Mouse (Mus musculus) skeletal muscle tissue, adult 2 months (tissue): ENCODE results near the gene Tex35.
A peak's percentile ranks its signal among the peaks of the same experiment; 100 is the strongest.

Experiments
- DNase-seq: peaks from one replicate; pipeline ENCODE4 v3.0.0-alpha.2; 2012; ENCODE audit warnings: low read depth, low spot score

Gene Tex35

GRCm38 (mm10) chr1:157108580-157108979 is at the start of gene Tex35:
Tex35 (minus strand) TSS chr1:157108680.
- no peak for DNase-seq

- no peak for DNase-seq
These were observed 45.3 kb upstream of the Tex35 start for GRCm38 (mm10) chr1:157153781-157154180.

GRCm38 (mm10) chr1:157150107-157150506 is 41.6 kb upstream of the Tex35 start:
- DNase-seq: no peak

GRCm38 (mm10) chr1:157144621-157145020 is 36.1 kb upstream of the Tex35 start:
- DNase-seq: no peak

- no peak for DNase-seq
These were observed 34.9 kb upstream of the Tex35 start for GRCm38 (mm10) chr1:157143326-157143932.

- DNase-seq: no peak
These were observed 32.5 kb upstream of the Tex35 start for GRCm38 (mm10) chr1:157141014-157141413.

GRCm38 (mm10) chr1:157137854-157138241 is 29.4 kb upstream of the Tex35 start:
- no peak for DNase-seq

- DNase-seq: no peak
These were observed 28.8 kb upstream of the Tex35 start for GRCm38 (mm10) chr1:157137132-157137853.

- no peak for DNase-seq
These were observed 19.7 kb upstream of the Tex35 start for GRCm38 (mm10) chr1:157128219-157128618.

GRCm38 (mm10) chr1:157123836-157124235 is 15.4 kb upstream of the Tex35 start:
- no peak for DNase-seq

- no peak for DNase-seq
These were observed 10.7 kb upstream of the Tex35 start for GRCm38 (mm10) chr1:157119168-157119567.

- no peak for DNase-seq
These were observed 9.0 kb upstream of the Tex35 start for GRCm38 (mm10) chr1:157117440-157117839.

GRCm38 (mm10) chr1:157114492-157114891 is 6.0 kb upstream of the Tex35 start:
- DNase-seq: no peak

GRCm38 (mm10) chr1:157110287-157110835 is 1.9 kb upstream of the Tex35 start:
- DNase-seq: peak; percentile 21

- DNase-seq: peak; percentile 34
These were observed 7.2 kb downstream of the Tex35 start for GRCm38 (mm10) chr1:157101122-157101865.

GRCm38 (mm10) chr1:157095534-157095933 is 12.9 kb downstream of the Tex35 start:
- no peak for DNase-seq

- DNase-seq: no peak
These were observed 15.9 kb downstream of the Tex35 start for GRCm38 (mm10) chr1:157092622-157093021.

- no peak for DNase-seq
These were observed 16.3 kb downstream of the Tex35 start for GRCm38 (mm10) chr1:157092140-157092539.

GRCm38 (mm10) chr1:157090835-157091234 is 17.6 kb downstream of the Tex35 start:
- DNase-seq: no peak

GRCm38 (mm10) chr1:157086097-157086994 is 22.1 kb downstream of the Tex35 start:
- DNase-seq: peak; percentile 24

GRCm38 (mm10) chr1:157082931-157083330 is 25.5 kb downstream of the Tex35 start:
- DNase-seq: no peak
